Mouse (Mus musculus) heart, embryonic 14.5 days (tissue): ENCODE results near the gene Dip2c. TPM values are rescaled to one million over a fixed set of nuclear protein-coding genes. Genes with fewer than 3 reads are reported as not detected.

ENCODE experiments used
- ATAC-seq: fragments of 200-750 bp; cut with Nextera tagmentation; 2 replicates; pipeline ENCODE4 v1.8.0; 2017; ENCODE audit warnings: low read depth, moderate TSS enrichment; ENCODE audit not compliant: insufficient number of reproducible peaks, insufficient read depth, low FRiP score
- H3K27ac ChIP-seq, 2 experiments: fragments of 200-500 bp in 1 of 2; fragments of 300-500 bp in 1 of 2; sonication (generic) in 1 of 2; replicated peaks in 1 of 2; 2 replicates each; pipeline ENCODE4 v1.5.1; 2012 to 2014; ENCODE audit warnings: low read depth in 2 of 2, low read length in 2 of 2, control low read depth in 1 of 2, mild to moderate bottlenecking in 1 of 2, mixed read lengths in 1 of 2; ENCODE audit not compliant: control insufficient read depth in 1 of 2, insufficient read depth in 1 of 2
- H3K27me3 ChIP-seq: fragments of 300-500 bp; sonication (generic); 2 replicates; pipeline ENCODE4 v1.6.1; 2014; ENCODE audit warnings: mild to moderate bottlenecking, low read length, control low read depth; ENCODE audit not compliant: control insufficient read depth, insufficient read depth
- H3K36me3 ChIP-seq: fragments of 300-500 bp; sonication (generic); 2 replicates; pipeline ENCODE4 v1.6.1; 2014; ENCODE audit warnings: mild to moderate bottlenecking, control low read depth, low read length, mixed read lengths; ENCODE audit not compliant: control insufficient read depth, insufficient read depth
- H3K4me1 ChIP-seq, 2 experiments: fragments of 200-500 bp in 1 of 2; fragments of 300-500 bp in 1 of 2; sonication (generic) in 1 of 2; 2 replicates each; pipeline ENCODE4 v1.6.1; 2012 to 2014; ENCODE audit warnings: low read length in 2 of 2, control low read depth in 1 of 2, mixed read lengths in 1 of 2; ENCODE audit not compliant: control insufficient read depth in 2 of 2, insufficient read depth in 2 of 2
- H3K4me2 ChIP-seq: fragments of 300-500 bp; sonication (generic); 2 replicates; pipeline ENCODE4 v1.6.1; 2014; ENCODE audit warnings: mild to moderate bottlenecking, low read length
- H3K4me3 ChIP-seq, 2 experiments: fragments of 200-500 bp in 1 of 2; fragments of 300-500 bp in 1 of 2; sonication (generic) in 1 of 2; 2 replicates each; pipeline ENCODE4 v1.5.1; 2012 to 2014; ENCODE audit warnings: low read length in 2 of 2, mild to moderate bottlenecking in 2 of 2, control low read depth in 1 of 2, low read depth in 1 of 2, moderate library complexity in 1 of 2; ENCODE audit not compliant: control insufficient read depth in 1 of 2, insufficient read depth in 1 of 2
- H3K9ac ChIP-seq: fragments of 300-500 bp; sonication (generic); 2 replicates; pipeline ENCODE4 v1.6.1; 2014; ENCODE audit warnings: mild to moderate bottlenecking, low read length
- H3K9me3 ChIP-seq: fragments of 300-500 bp; sonication (generic); 2 replicates; pipeline ENCODE4 v1.6.1; 2016; ENCODE audit warnings: low read length, control low read depth; ENCODE audit not compliant: control insufficient read depth
- WGBS: fragments of 180-500 bp; shearing (Covaris S2); extraction: QIAGEN DNeasy Blood & Tissue Kit; methylation state at CpG from one replicate; pipeline ENCODE4 v1.1.7; 2014; 5-methylcytosine and 5-hydroxymethylcytosine counted together
- polyA plus RNA-seq: library from polyadenylated mRNA; unstranded; fragments of >200 nt; fragmentation: Nextera tagmentation; extraction: Ambion mirVana; gene quantifications from 2 replicates; pipeline ENCODE4 v1.2.1, GENCODE M21; 2014

The Dip2c gene
- polyA plus RNA-seq, 1 experiment from 2014 or later: 11.0 TPM

GRCm38 (mm10) chr13:9325262-9325661 is 48.9 kb downstream of the Dip2c start:
- no peak overlapping the region for H3K4me3 ChIP-seq
- H3K9me3 ChIP-seq: no peaks in the 10 kb centered on the region
- WGBS: 41% methylated on average over 1 of the region's 1 CpGs
- no peak for ATAC-seq
- no peak overlapping the region for H3K4me2 ChIP-seq
- H3K4me1 ChIP-seq: peaks cover 3 to 11% of the 10 kb centered on the region in 2 experiments; a peak in 3 of 4 replicates
- H3K27ac ChIP-seq: no peak overlapping the region
- no peaks in the 10 kb centered on the region for H3K27me3 ChIP-seq
- no peak overlapping the region for H3K9ac ChIP-seq
- H3K36me3 ChIP-seq: no peaks in the 10 kb centered on the region

GRCm38 (mm10) chr13:9329307-9329915 is 53.1 kb downstream of the Dip2c start:
- Histone ChIP-seq H3K9me3 (no peaks in the 10 kb centered on the region), H3K27ac (peak overlapping the region; percentile 2 to 39; a peak in 2 of 4 replicates), H3K9ac (no peak overlapping the region; the same call in 1 of the 2 replicates), H3K27me3 (no peaks in the 10 kb centered on the region), H3K4me2 (0 out of 2 replicates have a peak overlapping the region, but pooled peaks have one; percentile 4), H3K4me3 (no peak overlapping the region), H3K4me1 (peaks cover 3 to 27% of the 10 kb centered on the region in 2 experiments), H3K36me3 (no peaks in the 10 kb centered on the region)
- ATAC-seq: no peak
- 52% methylated on average over 1 of the region's 1 CpGs for WGBS

GRCm38 (mm10) chr13:9333187-9333586 is 56.9 kb downstream of the Dip2c start:
- H3K36me3 ChIP-seq: no peaks in the 10 kb centered on the region

GRCm38 (mm10) chr13:9340293-9340692 is 64.0 kb downstream of the Dip2c start:
- H3K27ac ChIP-seq: no peak overlapping the region
- no peaks in the 10 kb centered on the region for H3K36me3 ChIP-seq
- no peak overlapping the region for H3K4me3 ChIP-seq
- no peak overlapping the region for H3K4me2 ChIP-seq
- H3K4me1 ChIP-seq: no peaks in the 10 kb centered on the region
- no peaks in the 10 kb centered on the region for H3K9me3 ChIP-seq
- no peak; the same call in 1 of the 2 replicates for ATAC-seq
- no peak overlapping the region for H3K9ac ChIP-seq
- no peaks in the 10 kb centered on the region for H3K27me3 ChIP-seq
- 84% methylated on average over 4 of the region's 4 CpGs for WGBS

More at GRCm38 (mm10) chr13:9333187-9333586, 56.9 kb downstream of the Dip2c start:
- Histone ChIP-seq H3K27ac (no peak overlapping the region), H3K9ac (no peak overlapping the region), H3K4me3 (no peak overlapping the region), H3K9me3 (no peaks in the 10 kb centered on the region), H3K27me3 (no peaks in the 10 kb centered on the region), H3K4me1 (peaks cover 3 to 25% of the 10 kb centered on the region in 2 experiments), H3K4me2 (no peak overlapping the region)
- ATAC-seq: no peak

GRCm38 (mm10) chr13:9342696-9343095 is 66.4 kb downstream of the Dip2c start:
- Histone ChIP-seq H3K4me3 (no peak overlapping the region), H3K9ac (no peak overlapping the region), H3K27me3 (no peaks in the 10 kb centered on the region), H3K4me2 (no peak overlapping the region), H3K27ac (no peak overlapping the region), H3K9me3 (no peaks in the 10 kb centered on the region), H3K4me1 (no peaks in the 10 kb centered on the region), H3K36me3 (no peaks in the 10 kb centered on the region)
- 90% methylated on average over 1 of the region's 1 CpGs for WGBS
- ATAC-seq: no peak

- WGBS: 86% methylated on average over 3 of the region's 3 CpGs
- ATAC-seq: no peak
These were observed 71.1 kb downstream of the Dip2c start for GRCm38 (mm10) chr13:9347448-9347847.

GRCm38 (mm10) chr13:9350670-9351069 is 74.3 kb downstream of the Dip2c start:
- H3K4me1 ChIP-seq: peaks cover 10 to 28% of the 10 kb centered on the region in 2 experiments
- no peaks in the 10 kb centered on the region for H3K36me3 ChIP-seq
- H3K4me3 ChIP-seq: no peak overlapping the region
- 33% methylated on average over 2 of the region's 2 CpGs for WGBS
- H3K9me3 ChIP-seq: no peaks in the 10 kb centered on the region
- no peak overlapping the region for H3K9ac ChIP-seq
- H3K4me2 ChIP-seq: no peak overlapping the region
- H3K27ac ChIP-seq: peak overlapping the region; percentile 66 to 80
- ATAC-seq: no peak
- no peaks in the 10 kb centered on the region for H3K27me3 ChIP-seq

More at GRCm38 (mm10) chr13:9347448-9347847, 71.1 kb downstream of the Dip2c start:
- no peak overlapping the region for H3K4me3 ChIP-seq
- H3K27me3 ChIP-seq: no peaks in the 10 kb centered on the region
- H3K4me1 ChIP-seq: peaks cover 10 to 25% of the 10 kb centered on the region in 2 experiments
- no peak overlapping the region for H3K9ac ChIP-seq
- no peaks in the 10 kb centered on the region for H3K36me3 ChIP-seq
- no peak overlapping the region for H3K4me2 ChIP-seq
- no peak overlapping the region for H3K27ac ChIP-seq
- no peaks in the 10 kb centered on the region for H3K9me3 ChIP-seq

GRCm38 (mm10) chr13:9353890-9354289 is 77.6 kb downstream of the Dip2c start:
- ATAC-seq: no peak
- no peak overlapping the region for H3K4me2 ChIP-seq
- H3K4me3 ChIP-seq: no peak overlapping the region
- H3K27ac ChIP-seq: no peak overlapping the region
- 91% methylated on average over 1 of the region's 1 CpGs for WGBS
- H3K36me3 ChIP-seq: no peaks in the 10 kb centered on the region
- H3K27me3 ChIP-seq: no peaks in the 10 kb centered on the region
- H3K4me1 ChIP-seq: peaks cover 10 to 27% of the 10 kb centered on the region in 2 experiments
- H3K9ac ChIP-seq: no peak overlapping the region
- H3K9me3 ChIP-seq: no peaks in the 10 kb centered on the region
